Mouse (Mus musculus) mouse embryonic stem cell (cell line): Measurements from ENCODE around the gene Churc1.

Experiments used
- in situ Hi-C, 2 experiments: fragments of 300-500 bp; cut with MboI; formaldehyde crosslinking; loops; 1 replicate in 1 of 2; 3 replicates in 1 of 2; pipeline ENCODE4 v1.14.3; 2019 to 2020; ENCODE audit warnings: low sequenced_read_pairs in 2 of 2, low pct_unique_long_range_greater_than_20kb in 1 of 2, mixed read lengths in 1 of 2; ENCODE audit not compliant: unreplicated experiment in 1 of 2

Gene Churc1

DNA sequence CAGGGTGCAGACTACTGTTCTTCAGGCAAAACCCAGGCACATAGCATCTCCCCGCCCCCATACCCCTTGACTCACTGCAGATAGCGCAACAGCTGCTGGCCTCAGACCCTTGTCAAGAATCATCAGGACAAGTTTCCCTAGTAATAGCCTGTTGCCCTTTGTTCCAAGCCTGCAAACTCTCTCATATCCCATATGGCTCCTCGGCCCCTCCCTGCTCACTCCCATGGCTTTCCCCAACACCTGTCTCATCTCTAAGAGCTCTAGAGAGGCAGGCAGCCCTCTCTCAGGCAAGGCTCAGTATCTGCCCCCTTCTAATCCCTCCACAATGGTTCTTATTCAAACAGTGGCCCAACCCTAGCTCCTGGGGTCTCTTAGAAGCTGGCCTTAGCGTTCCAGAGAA lies 55.3 kb downstream of the Churc1 start:
- in situ Hi-C loops: no loop called here

DNA sequence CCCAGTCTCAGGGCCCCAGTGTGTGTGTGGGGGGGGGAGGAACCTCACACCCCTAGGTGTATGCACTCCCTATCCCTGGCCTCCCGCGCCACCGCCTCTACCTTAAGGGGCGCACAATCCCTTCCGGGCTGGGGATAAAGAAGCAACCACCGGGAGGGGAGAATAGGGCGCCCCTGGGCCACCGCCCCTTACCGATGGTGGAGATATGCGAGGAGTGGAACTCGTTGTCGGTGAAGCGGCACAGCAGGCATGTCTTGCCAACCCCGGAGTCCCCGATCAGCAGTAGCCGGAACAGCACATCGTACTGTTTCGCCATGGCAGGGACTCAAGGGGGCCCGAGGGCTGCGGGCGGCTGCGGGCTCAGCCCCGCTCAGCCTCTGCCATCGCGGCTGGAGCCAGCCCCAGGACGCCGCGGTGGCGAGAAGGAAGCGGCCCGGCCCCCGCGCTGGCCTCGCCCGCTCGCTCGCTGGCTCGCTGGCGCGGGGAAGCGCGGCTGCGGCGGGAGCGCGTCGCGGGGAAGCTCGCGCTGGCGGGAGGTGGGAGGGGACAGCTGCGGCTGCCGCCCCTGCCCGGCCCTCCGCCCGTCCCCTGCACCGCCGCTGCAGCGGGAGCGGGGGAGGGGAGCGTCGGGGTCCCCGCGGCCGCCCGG lies 56.8 kb downstream of the Churc1 start:
- in situ Hi-C loops: no loop called here

DNA sequence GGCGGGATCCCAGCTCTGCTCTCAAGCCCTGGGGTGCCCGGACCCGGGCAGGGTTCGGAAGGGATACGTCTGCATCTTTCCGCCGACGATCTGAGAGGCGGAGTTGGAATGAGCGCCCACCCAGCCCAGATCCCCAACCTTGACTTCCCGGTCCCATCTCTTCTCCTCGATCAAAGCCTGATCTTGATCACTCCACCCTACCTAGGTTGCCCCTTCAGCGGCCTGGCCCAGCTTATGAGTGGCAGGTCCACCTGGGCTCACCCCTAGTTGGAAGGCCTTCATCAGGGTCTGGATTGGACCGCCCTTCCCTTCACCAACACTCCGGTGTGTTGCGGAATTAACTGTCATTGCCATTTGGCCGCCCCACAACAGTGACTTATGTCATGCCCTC lies 57.3 kb downstream of the Churc1 start, which contains the start of gene Rab15:
Gene Rab15 (minus strand): TSS at position 258 of the 391 bp plus-strand sequence.
- in situ Hi-C loops: no loop called here

DNA sequence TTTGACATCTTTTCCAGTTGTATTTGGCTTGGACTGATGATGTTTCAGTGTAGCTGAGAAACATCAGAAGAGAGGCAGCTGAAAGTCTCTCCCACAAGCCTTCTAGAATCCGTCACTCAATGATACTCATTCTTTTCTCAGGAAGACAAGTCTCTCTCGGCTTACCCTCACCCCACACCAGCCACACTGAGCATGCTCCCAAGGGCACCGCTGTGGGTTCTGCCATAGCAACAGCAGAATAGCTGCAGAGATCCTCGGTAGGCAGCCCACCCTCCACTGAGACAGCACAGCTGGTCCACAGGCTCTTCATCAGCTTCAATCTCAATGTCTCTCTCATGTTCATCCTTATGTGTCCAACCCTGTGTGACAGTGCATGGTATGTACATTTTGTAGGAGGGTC lies 59.9 kb downstream of the Churc1 start:
- in situ Hi-C loops: no loop called here

DNA sequence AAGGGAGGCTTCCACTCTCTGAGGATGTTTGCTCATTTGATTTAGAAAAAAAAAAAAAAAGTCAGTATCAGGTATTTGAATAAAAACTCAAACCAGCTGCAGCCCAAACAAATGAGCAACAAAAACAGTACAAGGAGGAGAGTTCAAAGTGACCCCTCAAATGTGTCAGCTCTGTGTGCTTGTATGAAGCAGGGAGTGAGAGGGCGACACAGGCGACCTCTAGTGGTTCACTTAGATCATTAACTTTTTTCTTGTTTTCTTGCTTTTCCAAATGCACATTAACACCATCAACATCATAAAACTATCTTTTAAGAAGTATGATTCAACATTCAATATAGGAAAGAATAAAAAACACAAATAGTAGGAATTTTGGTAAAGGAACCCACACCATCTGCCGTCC lies 67.4 kb downstream of the Churc1 start:
- in situ Hi-C loops: loop anchor here in 1 of 2 experiments (10.0 kb wide), 1 partner anchor 162 kb away; no protein-coding TSS in a partner anchor
